Mouse (Mus musculus) hindbrain, postnatal 0 days (tissue): Measurements from ENCODE around the gene Nrg4. TPM values are rescaled to one million over a fixed set of nuclear protein-coding genes. Genes with fewer than 3 reads are reported as not detected.
"Not testable (repeated sequence)": the region's sequence is repeated elsewhere in the genome, so short reads cannot be mapped to it uniquely, and the experiment has no call there.

Experiments
- ATAC-seq: fragments of 200-750 bp; cut with Nextera tagmentation; 2 replicates; pipeline ENCODE4 v1.8.0; 2017; ENCODE audit warnings: mild to moderate bottlenecking, moderate TSS enrichment, moderate library complexity
- DNase-seq: peaks from one replicate; pipeline ENCODE4 v3.0.0-alpha.2; 2015; ENCODE audit warnings: low spot score
- H3K27ac ChIP-seq: fragments of 300-500 bp; sonication (generic); 2 replicates; pipeline ENCODE4 v1.5.1; 2014; ENCODE audit warnings: mild to moderate bottlenecking
- H3K27me3 ChIP-seq: fragments of 300-500 bp; sonication (generic); 2 replicates; pipeline ENCODE4 v1.6.1; 2014; ENCODE audit warnings: low read length, mixed read lengths; ENCODE audit not compliant: insufficient read depth
- H3K36me3 ChIP-seq: fragments of 300-500 bp; sonication (generic); 2 replicates; pipeline ENCODE4 v1.6.1; 2014; ENCODE audit warnings: low read length, mixed read lengths; ENCODE audit not compliant: insufficient read depth
- H3K4me1 ChIP-seq: fragments of 300-500 bp; sonication (generic); 2 replicates; pipeline ENCODE4 v1.6.1; 2014; ENCODE audit warnings: antibody characterized with exemption, low read length, mixed read lengths; ENCODE audit not compliant: insufficient read depth
- H3K4me2 ChIP-seq: fragments of 300-500 bp; sonication (generic); 2 replicates; pipeline ENCODE4 v1.6.1; 2014; ENCODE audit warnings: low read depth, mild to moderate bottlenecking, low read length, moderate library complexity, mixed read lengths
- H3K4me3 ChIP-seq: fragments of 300-500 bp; sonication (generic); 2 replicates; pipeline ENCODE4 v1.5.1; 2014; ENCODE audit warnings: low read length
- H3K9ac ChIP-seq: fragments of 300-500 bp; sonication (generic); replicated peaks from 2 replicates; pipeline ENCODE4 v1.6.1; 2014; ENCODE audit warnings: mild to moderate bottlenecking, low read length, moderate library complexity, mixed read lengths
- H3K9me3 ChIP-seq: fragments of 300-500 bp; sonication (generic); 2 replicates; pipeline ENCODE4 v1.6.1; 2016; ENCODE audit warnings: low read length, mixed read lengths
- CTCF ChIP-seq: IDR thresholded peaks from 2 replicates; pipeline ENCODE4 v1.5.1; 2016; ENCODE audit warnings: antibody characterized with exemption, control low read depth, low read depth
- WGBS: fragments of 180-500 bp; shearing (Covaris S2); extraction: QIAGEN DNeasy Blood & Tissue Kit; methylation state at CpG from one replicate; pipeline ENCODE4 v1.1.7; 2014; 5-methylcytosine and 5-hydroxymethylcytosine counted together
- polyA plus RNA-seq: library from polyadenylated mRNA; unstranded; fragments of >200 nt; fragmentation: Nextera tagmentation; extraction: Ambion mirVana; gene quantifications from 2 replicates; pipeline ENCODE4 v1.2.1, GENCODE M21; 2015
- total RNA-seq: library from RNA; depleted of rRNA; stranded (reverse); fragments of >200 nt; gene quantifications from 2 replicates; pipeline ENCODE4 v1.2.3, GENCODE M21; 2014

Nrg4 gene
- total and polyA plus RNA-seq, 2 experiments from 2014 or later, result 0.68 to 1.7 TPM

DNA sequence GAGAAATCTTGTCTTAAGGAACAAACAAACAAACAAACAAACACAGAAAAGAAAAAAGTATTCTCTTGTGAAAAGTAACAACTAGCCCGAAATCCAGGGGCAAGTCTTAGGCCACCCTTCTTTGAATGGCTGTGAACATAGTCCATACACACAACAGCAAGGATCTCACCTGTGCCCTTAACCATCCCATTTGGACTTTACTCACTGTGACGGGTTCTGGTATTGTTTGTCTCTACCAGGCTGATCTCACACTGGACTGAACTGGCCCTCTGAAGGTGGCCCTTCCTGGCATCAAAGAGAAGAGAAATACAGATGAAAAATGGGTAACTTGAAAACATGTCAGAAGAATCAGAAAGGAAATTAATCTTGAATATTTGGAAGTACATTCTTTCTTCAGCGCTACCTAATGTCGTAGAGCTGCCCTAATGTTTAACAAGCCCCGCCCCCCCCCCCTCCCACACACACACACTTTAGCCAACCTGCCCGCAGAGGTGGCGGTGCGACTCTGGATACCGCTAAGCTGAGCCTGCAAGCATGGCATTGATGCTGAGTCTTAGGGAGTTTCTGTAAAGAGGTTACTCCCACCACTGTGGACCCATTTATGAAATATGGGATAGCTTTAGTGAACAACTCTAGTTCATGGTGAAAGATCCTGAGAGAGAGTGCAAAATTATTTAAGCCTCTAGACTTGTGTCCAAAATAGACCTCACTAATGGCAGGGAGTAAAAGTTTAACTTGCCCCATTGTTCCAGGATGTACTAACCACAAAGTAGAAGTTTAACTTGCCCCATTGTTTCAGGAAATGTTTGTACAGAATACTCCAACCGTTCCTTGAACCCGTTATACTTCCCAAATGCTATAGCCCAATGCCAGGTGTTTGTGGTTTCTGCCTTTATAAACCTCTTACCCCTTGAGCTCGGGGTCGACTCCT, 90.1 kb downstream of the Nrg4 start:
- H3K4me1 ChIP-seq, result no peaks in the 10 kb centered on the region
- TF ChIP-seq CTCF, result no peak
- H3K9me3 ChIP-seq, result no peaks in the 10 kb centered on the region
- 79% methylated on average over 13 of the region's 13 CpGs for WGBS
- no peak overlapping the region for H3K4me3 ChIP-seq
- no peaks in the 10 kb centered on the region for H3K27me3 ChIP-seq
- H3K36me3 ChIP-seq, result no peaks in the 10 kb centered on the region
- ATAC-seq (no peak), DNase-seq (no peak)
- no peak overlapping the region for H3K9ac ChIP-seq
- H3K27ac ChIP-seq, result no peak overlapping the region
- H3K4me2 ChIP-seq, result no peak overlapping the region

DNA sequence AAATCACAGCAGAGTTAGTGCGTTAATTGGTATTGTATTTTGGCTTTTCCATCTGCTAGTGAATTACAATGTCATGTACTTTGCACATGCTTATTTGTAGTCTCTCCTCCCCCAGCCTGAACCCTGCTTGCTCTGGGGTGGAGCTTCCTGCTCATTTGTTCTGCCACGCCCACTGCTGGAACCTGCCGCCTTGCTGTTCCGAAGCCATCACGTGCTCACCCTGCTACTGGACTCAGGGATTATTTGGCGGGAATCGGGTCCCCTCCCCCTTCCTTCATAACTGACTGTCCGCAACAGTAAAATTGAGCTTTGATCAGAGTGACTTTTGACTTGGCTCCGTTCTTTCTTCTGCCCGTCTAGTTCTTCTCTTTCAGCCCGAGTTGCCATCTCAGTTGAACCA, 93.6 kb downstream of the Nrg4 start:
- not testable (repeated sequence) for H3K36me3 ChIP-seq, H3K4me3 ChIP-seq, H3K4me2 ChIP-seq, ATAC-seq, H3K9me3 ChIP-seq, H3K9ac ChIP-seq, H3K27me3 ChIP-seq, H3K4me1 ChIP-seq, DNase-seq, H3K27ac ChIP-seq
- 72% methylated on average over 11 of the region's 11 CpGs for WGBS

DNA sequence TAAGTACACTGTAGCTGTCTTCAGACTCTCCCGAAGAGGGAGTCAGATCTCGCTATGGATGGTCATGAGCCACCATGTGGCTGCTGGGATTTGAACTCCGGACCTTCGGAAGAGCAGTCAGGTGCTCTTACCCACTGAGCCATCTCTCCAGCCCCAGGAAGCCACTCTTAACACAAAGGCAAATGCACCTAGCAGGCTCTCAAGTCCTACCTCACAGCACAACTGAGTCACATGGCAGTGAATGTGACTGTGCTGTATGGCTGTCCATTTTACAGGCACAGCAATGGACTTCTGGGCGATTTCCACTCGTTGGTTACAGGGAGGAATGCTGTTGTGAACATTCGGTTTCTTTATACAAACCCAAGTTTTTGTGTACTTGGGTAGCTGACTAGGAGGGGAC, 94.1 kb downstream of the Nrg4 start:
- no peak for DNase-seq
- no peaks in the 10 kb centered on the region for H3K9me3 ChIP-seq
- H3K27ac ChIP-seq, result no peak overlapping the region
- H3K36me3 ChIP-seq, result no peaks in the 10 kb centered on the region
- ATAC-seq, result no peak
- H3K9ac ChIP-seq, result no peak overlapping the region
- no peak overlapping the region for H3K4me2 ChIP-seq
- no peak overlapping the region for H3K4me3 ChIP-seq
- H3K27me3 ChIP-seq, result no peaks in the 10 kb centered on the region
- TF ChIP-seq CTCF, result no peak
- 88% methylated on average over 7 of the region's 7 CpGs for WGBS
- H3K4me1 ChIP-seq, result no peaks in the 10 kb centered on the region

DNA sequence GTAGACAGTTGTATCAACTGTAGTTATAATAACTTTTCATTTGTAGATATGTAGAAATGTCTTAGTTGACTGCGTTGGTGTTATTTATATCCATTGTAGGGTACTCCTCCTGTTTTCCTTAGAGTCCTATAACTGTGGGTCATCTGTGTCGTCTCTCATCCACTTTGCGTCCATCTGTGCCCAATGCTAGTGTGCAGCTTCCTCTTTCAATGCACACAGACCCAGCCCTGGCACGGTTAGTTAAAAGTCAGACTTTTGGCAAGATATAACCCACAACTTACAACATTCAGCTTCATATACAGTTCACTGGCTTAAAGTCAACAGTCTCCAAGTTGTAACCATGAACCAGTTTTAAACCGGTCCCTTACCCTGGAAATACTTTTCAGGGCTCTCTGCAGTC, 94.5 kb downstream of the Nrg4 start:
- no peak for TF ChIP-seq CTCF
- 94% methylated on average over 5 of the region's 5 CpGs for WGBS
- H3K4me3 ChIP-seq, result no peak overlapping the region
- no peaks in the 10 kb centered on the region for H3K36me3 ChIP-seq
- no peak overlapping the region for H3K4me2 ChIP-seq
- H3K9me3 ChIP-seq, result no peaks in the 10 kb centered on the region
- ATAC-seq, result no peak
- no peak for DNase-seq
- H3K27me3 ChIP-seq, result no peaks in the 10 kb centered on the region
- no peaks in the 10 kb centered on the region for H3K4me1 ChIP-seq
- no peak overlapping the region for H3K9ac ChIP-seq
- H3K27ac ChIP-seq, result no peak overlapping the region

DNA sequence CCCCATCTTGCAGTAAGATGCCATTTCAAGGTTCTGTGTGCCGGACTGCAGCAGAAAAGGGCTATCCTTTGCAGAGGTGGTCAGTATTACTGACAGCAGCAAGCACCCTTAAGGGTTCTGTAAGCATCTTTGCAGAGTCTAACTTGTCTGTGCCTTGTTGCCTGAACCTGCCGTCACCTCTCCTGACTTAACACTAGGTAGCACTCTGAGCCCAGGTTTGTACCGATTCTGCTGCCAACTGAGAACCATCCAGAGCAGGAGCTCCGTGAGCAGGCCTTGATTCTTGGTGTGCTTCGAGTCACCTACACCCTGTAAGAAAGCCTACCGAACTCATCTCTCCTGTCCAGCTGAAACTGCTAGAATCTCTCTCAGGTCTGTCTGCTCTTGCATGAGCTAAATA, 95.1 kb downstream of the Nrg4 start:
- no peak overlapping the region for H3K27ac ChIP-seq
- no peak overlapping the region for H3K4me2 ChIP-seq
- no peaks in the 10 kb centered on the region for H3K27me3 ChIP-seq
- DNase-seq (peak; percentile 55), ATAC-seq (no peak)
- H3K4me1 ChIP-seq, result no peaks in the 10 kb centered on the region
- TF ChIP-seq CTCF, result peak; percentile 44; the same call in 1 of the 2 replicates
- no peak overlapping the region for H3K9ac ChIP-seq
- no peak overlapping the region for H3K4me3 ChIP-seq
- no peaks in the 10 kb centered on the region for H3K9me3 ChIP-seq
- no peaks in the 10 kb centered on the region for H3K36me3 ChIP-seq
- 70% methylated on average over 6 of the region's 6 CpGs for WGBS

DNA sequence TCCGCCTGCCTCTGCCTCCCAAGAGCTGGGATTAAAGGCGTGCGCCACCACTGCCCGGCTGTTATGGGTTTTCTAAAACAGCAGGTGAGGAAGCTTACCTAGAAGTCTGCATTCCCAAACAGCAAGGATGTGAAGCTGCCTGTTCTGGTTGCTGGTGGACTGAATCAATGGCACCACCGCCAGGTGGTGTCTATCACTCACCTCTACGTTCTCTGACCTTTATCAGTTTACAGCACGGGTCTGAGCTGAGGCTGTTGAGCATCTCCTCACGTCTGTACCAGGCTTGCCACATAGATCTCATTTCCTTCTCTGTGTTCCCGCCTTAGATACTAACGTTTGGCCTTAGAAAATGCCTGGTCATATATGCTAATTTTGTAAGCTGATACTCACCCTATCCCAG, 97.6 kb downstream of the Nrg4 start:
- Histone ChIP-seq H3K9ac (no peak overlapping the region), H3K4me1 (no peaks in the 10 kb centered on the region), H3K4me3 (no peak overlapping the region), H3K4me2 (no peak overlapping the region), H3K36me3 (no peaks in the 10 kb centered on the region; the same call in none of the 2 replicates), H3K27me3 (no peaks in the 10 kb centered on the region), H3K9me3 (no peaks in the 10 kb centered on the region), H3K27ac (no peak overlapping the region)
- no peak for DNase-seq
- 78% methylated on average over 10 of the region's 10 CpGs for WGBS
- no peak for ATAC-seq
- no peak for TF ChIP-seq CTCF

DNA sequence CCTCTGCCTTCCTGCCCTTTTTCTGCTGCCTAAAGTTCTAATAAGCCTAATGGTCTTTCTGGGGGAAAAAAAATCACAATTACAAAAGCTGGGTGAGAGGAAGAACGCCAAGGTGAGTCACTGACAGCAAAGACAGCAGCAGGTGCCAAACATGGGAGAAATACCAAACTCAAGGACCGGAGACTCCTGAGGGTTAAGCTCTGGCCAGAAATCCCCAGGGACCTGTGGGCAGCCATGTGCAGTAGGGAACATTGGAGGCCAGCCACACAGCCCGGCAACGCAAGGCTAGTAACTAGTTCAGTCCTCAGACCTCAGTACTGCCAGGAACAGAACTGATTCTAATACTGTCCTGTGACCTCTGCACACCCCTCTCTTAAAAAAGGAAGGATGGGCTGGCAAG, 98.5 kb downstream of the Nrg4 start:
- no peak for DNase-seq
- no peaks in the 10 kb centered on the region for H3K9me3 ChIP-seq
- no peak for ATAC-seq
- H3K27ac ChIP-seq, result no peak overlapping the region
- no peak overlapping the region for H3K4me3 ChIP-seq
- no peaks in the 10 kb centered on the region for H3K4me1 ChIP-seq
- peaks cover 8% of the 10 kb centered on the region for H3K36me3 ChIP-seq
- WGBS, result 76% methylated on average over 4 of the region's 4 CpGs
- H3K27me3 ChIP-seq, result no peaks in the 10 kb centered on the region
- TF ChIP-seq CTCF, result no peak
- H3K4me2 ChIP-seq, result no peak overlapping the region
- no peak overlapping the region for H3K9ac ChIP-seq
